Mouse (Mus musculus): ENCODE measurements around the gene Zfp598.
"Not testable (repeated sequence)": the region's sequence is repeated elsewhere in the genome, so short reads cannot be mapped to it uniquely, and the experiment has no call there.

The Zfp598 gene

DNA sequence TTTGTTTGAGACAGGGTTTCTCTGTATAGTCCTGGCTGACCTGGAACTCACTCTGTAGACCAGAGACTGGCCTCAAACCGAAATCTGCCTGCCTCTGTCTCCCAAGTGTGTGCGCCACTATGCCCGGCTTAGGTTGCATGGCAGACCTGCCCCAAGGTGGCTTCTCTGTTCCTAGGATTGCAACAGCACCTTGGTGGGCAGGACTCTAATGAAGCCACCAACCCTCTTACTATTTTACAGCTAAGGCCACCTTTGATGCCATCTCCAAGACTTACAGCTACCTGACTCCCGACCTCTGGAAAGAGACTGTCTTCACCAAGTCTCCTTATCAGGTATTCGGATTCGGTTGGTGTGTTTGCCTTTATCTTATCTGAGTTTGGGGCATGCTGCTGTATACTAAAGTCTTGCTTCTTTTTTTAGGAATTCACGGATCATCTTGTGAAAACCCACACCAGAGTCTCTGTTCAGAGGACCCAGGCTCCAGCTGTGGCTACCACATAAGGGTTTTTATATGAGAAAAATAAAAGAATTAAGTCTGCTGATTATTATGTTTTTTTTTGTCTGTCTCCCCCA, 52.0 kb downstream of the Zfp598 start:
- ATAC-seq (ENCODE audit: low TSS enrichment), result not testable (repeated sequence)

DNA sequence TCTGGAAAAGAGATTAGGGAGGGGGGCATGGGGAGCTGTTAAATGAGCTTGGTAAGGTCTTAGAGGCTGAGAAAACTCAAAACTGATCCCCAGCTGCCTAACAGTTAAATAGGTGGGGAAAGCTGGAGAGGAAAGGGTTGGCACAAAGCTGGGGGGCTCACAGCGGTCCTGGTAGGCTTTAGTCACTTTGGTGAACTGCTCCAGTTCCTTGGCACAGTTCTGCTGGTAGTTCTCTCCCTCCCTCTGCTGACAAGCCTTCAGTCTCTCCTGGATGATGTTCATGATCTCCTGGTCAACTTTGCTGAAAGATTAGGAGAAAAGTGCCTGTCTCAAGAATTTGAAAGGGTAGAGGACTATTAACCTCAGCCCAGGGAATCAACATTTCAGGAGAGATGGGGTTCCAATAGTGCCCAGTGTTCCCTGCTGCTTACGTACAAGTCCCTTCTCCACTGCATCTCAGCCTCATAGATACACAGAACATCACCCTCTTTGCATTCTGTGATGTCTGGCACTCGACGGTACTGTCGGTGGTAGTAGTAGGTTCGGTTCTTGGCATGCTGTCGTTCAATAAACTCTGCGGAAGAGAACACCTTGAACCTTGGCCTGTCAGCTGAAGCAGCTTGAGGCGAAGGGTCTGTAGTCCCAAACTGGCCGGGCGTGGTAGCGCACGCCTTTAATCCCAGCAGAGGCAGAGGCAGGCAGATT, 52.9 kb downstream of the Zfp598 start:
- ATAC-seq (ENCODE audit: low TSS enrichment), result no peak

GRCm38 (mm10) chr17:24723122-24723880, 53.8 kb downstream of the Zfp598 start:
- ATAC-seq (ENCODE audit: low TSS enrichment), result no peak

- 0 out of 2 replicates have a peak, but pooled peaks have one; percentile 5 for ATAC-seq (ENCODE audit: low TSS enrichment)
Observed at GRCm38 (mm10) chr17:24723881-24724180, 54.3 kb downstream of the Zfp598 start.

GRCm38 (mm10) chr17:24724184-24724583, 54.7 kb downstream of the Zfp598 start, which contains the start of gene Ndufb10:
Ndufb10 (minus strand) TSS chr17:24724478.
- peak; percentile 79 for ATAC-seq (ENCODE audit: low TSS enrichment)

GRCm38 (mm10) chr17:24725637-24726390, 56.3 kb downstream of the Zfp598 start:
- no peak for ATAC-seq (ENCODE audit: low TSS enrichment)

GRCm38 (mm10) chr17:24727618-24728017, 58.1 kb downstream of the Zfp598 start, which contains the start of gene Rpl3l:
Rpl3l (plus strand) TSS chr17:24727820.
- no peak for ATAC-seq (ENCODE audit: low TSS enrichment)

GRCm38 (mm10) chr17:24728184-24728583, 58.7 kb downstream of the Zfp598 start:
- no peak for ATAC-seq (ENCODE audit: low TSS enrichment)

DNA sequence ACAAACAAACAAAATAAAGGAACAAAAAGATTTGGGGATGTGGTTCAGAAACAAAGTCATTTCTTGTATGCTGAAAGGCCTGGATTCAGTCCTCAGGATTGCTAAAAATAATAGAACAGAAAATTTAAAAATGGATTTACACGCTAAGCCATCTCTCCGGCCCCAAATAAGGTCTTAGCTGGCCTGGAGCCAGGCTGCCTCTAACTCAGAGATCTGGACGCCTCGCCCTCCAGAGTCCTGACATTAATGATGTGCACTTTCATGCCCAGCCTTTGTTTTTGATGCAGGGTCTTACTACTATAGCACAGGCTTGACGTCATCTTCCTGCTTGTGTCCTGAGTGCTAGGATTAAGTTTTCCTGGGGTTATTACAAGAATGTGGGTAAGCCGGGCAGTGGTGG, 59.6 kb downstream of the Zfp598 start:
- ATAC-seq (ENCODE audit: low TSS enrichment), result no peak

DNA sequence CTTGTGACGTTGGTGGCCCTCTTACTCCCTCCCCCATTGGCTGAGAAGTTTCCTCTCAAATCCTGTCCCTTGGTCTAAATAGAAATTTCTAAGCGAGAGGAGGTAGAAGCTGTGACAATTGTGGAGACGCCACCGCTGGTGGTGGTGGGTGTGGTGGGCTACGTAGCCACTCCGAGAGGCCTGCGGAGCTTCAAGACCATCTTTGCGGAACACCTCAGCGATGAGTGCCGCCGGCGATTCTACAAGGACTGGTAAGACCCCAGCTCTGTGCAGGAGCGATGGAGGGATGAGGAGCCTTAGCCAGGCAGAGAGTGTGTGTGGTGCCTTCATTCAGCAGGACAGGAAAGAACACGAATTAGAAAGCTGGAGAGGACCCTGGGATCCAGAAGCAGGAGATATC, 61.3 kb downstream of the Zfp598 start:
- ATAC-seq (ENCODE audit: low TSS enrichment), result no peak
